In the genomic region with DNA sequence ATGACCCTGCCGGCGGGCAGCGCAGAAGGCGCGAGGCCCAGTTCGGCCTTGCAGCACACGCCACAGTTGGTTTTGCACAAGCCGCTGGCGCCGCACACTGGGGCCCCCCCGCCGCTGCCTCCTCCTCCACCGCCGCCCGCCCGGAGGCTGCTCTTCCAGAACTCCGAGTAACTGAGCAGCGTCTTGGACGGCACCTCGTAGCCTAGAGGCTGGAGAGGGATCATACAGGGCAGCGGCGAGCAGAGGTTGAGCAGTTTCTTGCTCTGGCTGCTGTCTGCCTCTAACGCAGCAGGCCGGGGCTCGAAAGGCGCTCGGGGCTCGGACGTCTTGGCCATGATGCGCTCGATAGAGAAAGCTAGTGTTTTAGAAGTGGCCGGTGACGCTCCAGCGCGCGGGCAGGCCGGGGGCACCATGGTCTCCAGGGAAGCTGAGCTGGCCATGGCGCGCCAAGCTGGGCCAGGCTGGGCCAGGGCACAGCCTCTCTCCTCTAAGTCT, we compare ENCODE assay signal across 8 mouse cellular contexts. TPM values are rescaled to one million over a fixed set of nuclear protein-coding genes. Genes with fewer than 3 reads are reported as not detected.
A peak's percentile ranks its signal among the peaks of the same experiment; 100 is the strongest.
DNase-seq lines count a peak whose midpoint lies in the region; ATAC-seq and TF ChIP-seq lines count a peak whose summit lies in the region.

No protein-coding gene starts in this region.

- peak overlapping the region; percentile 64 for H3K4me2 ChIP-seq in forebrain, embryonic 14.5 days (ENCODE audit: low read length)
- H3K4me2 ChIP-seq in midbrain, embryonic 12.5 days (replicated peaks), result peak overlapping the region; percentile 29; the same call in 1 of the 2 replicates

- WGBS in forebrain, embryonic 14.5 days, result under 1% methylated on average over 39 of the region's 39 CpGs
- under 1% methylated on average over 37 of the region's 39 CpGs for WGBS in midbrain, embryonic 12.5 days

- peaks cover 11% of the 10 kb centered on the region; the same call in 1 of the 2 replicates for H3K4me1 ChIP-seq in forebrain, embryonic 14.5 days (ENCODE audit: control insufficient read depth, insufficient read depth, low read length)
- H3K4me1 ChIP-seq in midbrain, embryonic 12.5 days, result peaks cover 50% of the 10 kb centered on the region

- no peak for TF ChIP-seq CTCF in layer of hippocampus, adult 2 months (conservative IDR thresholded peaks at IDR 0.05)

- peak in 1 of 2 experiments; percentile 32 for DNase-seq in layer of hippocampus, adult 2 months (ENCODE audit: low spot score in 2 of 2)
- DNase-seq in layer of hippocampus, adult 9-10 months (ENCODE audit: low spot score), result no peak
- peak; percentile 60 for DNase-seq in embryo, embryonic 9.5 days (ENCODE audit: extremely low spot score)
- peak; percentile 51 for DNase-seq in forebrain, embryonic 14.5 days (ENCODE audit: low spot score)
- no peak for DNase-seq in gastrocnemius, postnatal 4 days (ENCODE audit: low spot score in 2 of 2)
- DNase-seq in gastrocnemius, adult 8-10 months (ENCODE audit: low spot score in 2 of 2), result no peak

- H3K36me3 ChIP-seq in forebrain, embryonic 14.5 days (ENCODE audit: control insufficient read depth, insufficient read depth, low read length), result peaks cover 8% of the 10 kb centered on the region; the same call in 1 of the 2 replicates
- no peaks in the 10 kb centered on the region for H3K36me3 ChIP-seq in midbrain, embryonic 12.5 days

- H3K27me3 ChIP-seq in forebrain, embryonic 14.5 days (replicated peaks; ENCODE audit: control insufficient read depth, insufficient read depth, low read length), result peaks cover 32% of the 10 kb centered on the region
- H3K27me3 ChIP-seq in midbrain, embryonic 12.5 days, result peaks cover 100% of the 10 kb centered on the region

- ATAC-seq in forebrain, embryonic 14.5 days, result peak; percentile 33
- no peak for ATAC-seq in midbrain, embryonic 12.5 days (ENCODE audit: low FRiP score, low read depth)
- no peak for ATAC-seq in inflammation-experienced regulatory T-cells, adult 6 months

- H3K27ac ChIP-seq in layer of hippocampus, adult 2 months, result peak overlapping the region; percentile 92
- H3K27ac ChIP-seq in forebrain, embryonic 14.5 days (ENCODE audit: low read depth, low read length), result peak overlapping the region; percentile 98
- peak overlapping the region; percentile 58 for H3K27ac ChIP-seq in midbrain, embryonic 12.5 days (replicated peaks)

- peak overlapping the region; percentile 61 for H3K4me3 ChIP-seq in layer of hippocampus, adult 2 months
- H3K4me3 ChIP-seq in forebrain, embryonic 14.5 days (ENCODE audit: low read depth, low read length), result peak overlapping the region; percentile 56
- peak overlapping the region; percentile 34 for H3K4me3 ChIP-seq in midbrain, embryonic 12.5 days

- H3K9ac ChIP-seq in forebrain, embryonic 14.5 days (ENCODE audit: low read length), result peak overlapping the region; percentile 91
- peak overlapping the region; percentile 11; the same call in 1 of the 2 replicates for H3K9ac ChIP-seq in midbrain, embryonic 12.5 days (replicated peaks)

- no peaks in the 10 kb centered on the region for H3K9me3 ChIP-seq in forebrain, embryonic 14.5 days (replicated peaks; ENCODE audit: control insufficient read depth, low read length)
- H3K9me3 ChIP-seq in midbrain, embryonic 12.5 days, result no peaks in the 10 kb centered on the region

RNA-seq across cellular contexts. Expression of gene Fezf2, which starts 3.2 kb away (rescaled TPM):
- 10 to 100 TPM; 40.4 to 46.2 TPM for total RNA-seq in layer of hippocampus, adult 2 months (2021)
- 69.6 and 81.3 TPM in 2 replicates for polyA plus RNA-seq in forebrain, embryonic 14.5 days (2014; fragmentation: Nextera tagmentation; extraction: Ambion mirVana)
- 2.9 and 7.7 TPM in 2 replicates for polyA plus RNA-seq in midbrain, embryonic 12.5 days (2016; fragmentation: Nextera tagmentation; extraction: Ambion mirVana)
- polyA plus RNA-seq in inflammation-experienced regulatory T-cells, adult 6 months (2017; shearing (Covaris generic)), result not detected
- total RNA-seq in gastrocnemius, postnatal 4 days (2021), result not detected
- not detected for total RNA-seq in gastrocnemius, adult 8-10 months (2022)

Comparison
In these comparisons a context has a peak if more than half of its experiments do, and no peak if none do; other contexts are left out.
1. DNase-seq: peak in embryo, embryonic 9.5 days (single experiment) and forebrain, embryonic 14.5 days (single experiment); none in layer of hippocampus, adult 9-10 months (single experiment), gastrocnemius, postnatal 4 days (0 of 2) and gastrocnemius, adult 8-10 months (0 of 2).
2. RNA of gene Fezf2, which starts 3.2 kb away (total RNA-seq): 40.4 to 46.2 TPM in layer of hippocampus, adult 2 months; not detected in gastrocnemius, adult 8-10 months and not detected in gastrocnemius, postnatal 4 days; every median in the first group is over 10 times any median in the second.
3. Peak in every context shown above with its lines, with median percentiles within 50 percentile points of each other: H3K27ac ChIP-seq and H3K4me3 ChIP-seq.